ENCODE assay signal across 8 mouse cellular contexts in genomic region chr8:107056076-107056972, GRCm38 (mm10). TPM values are rescaled to one million over a fixed set of nuclear protein-coding genes. Genes with fewer than 3 reads are reported as not detected.
DNase-seq lines count a peak whose midpoint lies in the region; ATAC-seq lines count a peak whose summit lies in the region.

Gene Cog8 (minus strand): TSS chr8:107056689.
Gene Nip7 (plus strand): TSS chr8:107056877.

- peak within 1 kb of the TSS; percentile 98 for H3K4me3 ChIP-seq in hindbrain, embryonic 11.5 days (ENCODE audit: low read depth, low read length)

- H3K4me1 ChIP-seq in hindbrain, embryonic 11.5 days (replicated peaks; ENCODE audit: control insufficient read depth, insufficient read depth, low read length): 0 out of 2 replicates have a peak, but pooled peaks cover 3% of the 10 kb centered on the region

- H3K36me3 ChIP-seq in hindbrain, embryonic 11.5 days (ENCODE audit: control insufficient read depth, insufficient read depth, low read length): peaks cover 11% of the 10 kb centered on the region; the same call in 1 of the 2 replicates

- peak within 1 kb of the TSS; percentile 88 for H3K9ac ChIP-seq in hindbrain, embryonic 11.5 days (ENCODE audit: low read depth, low read length)

- peak within 1 kb of the TSS; percentile 51; the same call in 1 of the 2 replicates for H3K27ac ChIP-seq in hindbrain, embryonic 11.5 days (ENCODE audit: low read depth, low read length)

- H3K27me3 ChIP-seq in hindbrain, embryonic 11.5 days (ENCODE audit: control insufficient read depth, insufficient read depth, low read length): no peaks in the 10 kb centered on the region

- DNase-seq in Muller cell, postnatal 12 days (ENCODE audit: inconsistent ontology term): peak; percentile 99
- peak; percentile 97 for DNase-seq in cerebellum, adult 9-11 months
- peak; percentile 97 to 98 for DNase-seq in frontal cortex, adult 2 months (ENCODE audit: extremely low spot score in 1 of 2, low spot score in 1 of 2)
- DNase-seq in hindbrain, embryonic 11.5 days (ENCODE audit: low spot score): peak; percentile 97
- peak; percentile 94 to 95 for DNase-seq in layer of hippocampus, postnatal 10 days (ENCODE audit: low spot score in 2 of 2)
- DNase-seq in lung, postnatal 10 days: peak; percentile 98
- peak; percentile 94 for DNase-seq in ovary, postnatal 36 days (ENCODE audit: low spot score)
- peak; percentile 93 for DNase-seq in thymus, postnatal 25 days

- H3K4me2 ChIP-seq in hindbrain, embryonic 11.5 days (replicated peaks; ENCODE audit: low read depth, low read length): peak within 1 kb of the TSS; percentile 92

- under 1% methylated on average over 85 of the region's 88 CpGs for WGBS in hindbrain, embryonic 11.5 days

- no peaks in the 10 kb centered on the region for H3K9me3 ChIP-seq in hindbrain, embryonic 11.5 days (ENCODE audit: control insufficient read depth, low read length)

- ATAC-seq in hindbrain, embryonic 11.5 days (ENCODE audit: low FRiP score): peak; percentile 95

RNA-seq across cellular contexts. Expression of gene Cog8, which starts in this region (rescaled TPM):
- 34.5 and 35.6 TPM in 2 replicates for polyA plus RNA-seq in frontal cortex, adult 2 months (2012; rRNA removed)
- polyA plus RNA-seq in hindbrain, embryonic 11.5 days (2014; fragmentation: Nextera tagmentation; extraction: Ambion mirVana): 40.8 and 42.2 TPM in 2 replicates
- total RNA-seq in layer of hippocampus, postnatal 10 days (2021): 10 to 100 TPM; 24.9 to 27.8 TPM

RNA-seq across cellular contexts. Expression of gene Nip7, which starts in this region (rescaled TPM):
- 30.2 and 37.5 TPM in 2 replicates for polyA plus RNA-seq in frontal cortex, adult 2 months (2012; rRNA removed)
- polyA plus RNA-seq in hindbrain, embryonic 11.5 days (2014; fragmentation: Nextera tagmentation; extraction: Ambion mirVana): 97.2 and 98.6 TPM in 2 replicates
- total RNA-seq in layer of hippocampus, postnatal 10 days (2021): 10 to 100 TPM; 57.3 to 66.3 TPM

Comparison
In these comparisons a context has a peak if more than half of its experiments do, and no peak if none do; other contexts are left out.
1. Peak in every context shown above with its lines: DNase-seq, ATAC-seq, H3K4me3 ChIP-seq and H3K27ac ChIP-seq.